Mouse (Mus musculus) heart, adult 2 months (tissue): ENCODE data around the gene Uchl4.

Source experiments
- CTCF ChIP-seq: fragments of 200-600 bp; IDR thresholded peaks from 2 replicates; pipeline ENCODE4 v1.8.1; 2022; ENCODE audit warnings: antibody characterized with exemption, mild to moderate bottlenecking, moderate library complexity
- POLR2A ChIP-seq: fragments of 200-500 bp; IDR thresholded peaks from 2 replicates; pipeline ENCODE4 v1.6.1; 2011; ENCODE audit warnings: mild to moderate bottlenecking, low read depth, low read length, control low read depth; ENCODE audit not compliant: insufficient read depth

DNA sequence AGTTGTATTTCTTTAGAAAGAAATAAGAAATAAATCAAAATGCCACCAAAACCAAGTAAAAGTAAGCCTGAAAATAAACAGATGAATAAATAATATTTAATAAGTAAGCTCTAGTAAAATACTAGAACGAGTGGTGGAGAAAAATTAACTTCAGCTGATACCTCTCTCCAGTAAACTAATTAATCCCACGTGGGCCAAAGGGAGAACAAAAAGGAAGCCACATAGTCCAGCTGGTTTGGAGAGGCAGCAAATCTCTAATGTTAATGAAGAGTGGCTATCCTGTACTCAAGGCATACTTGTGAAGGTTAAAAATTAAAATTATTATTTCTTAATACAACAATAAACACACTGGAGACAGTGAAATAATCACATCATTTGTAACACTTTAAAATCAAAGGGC, 5.1 kb downstream of the Uchl4 start:
- TF ChIP-seq CTCF (no peak), POLR2A (no peak)
